Mouse (Mus musculus) intestine, postnatal 0 days (tissue): ENCODE measurements at regions not wholly inside any gene's neighbourhood (a gene's known extent, or its start where the extent isn't known, plus 50 kb on each side); places are given as distances from the start of the nearest gene placed in this dataset.

Experiments used
- ATAC-seq: fragments of 200-750 bp; cut with Nextera tagmentation; 2 replicates; pipeline ENCODE4 v1.8.0; 2017; ENCODE audit warnings: mild to moderate bottlenecking, moderate TSS enrichment, moderate library complexity
- H3K27ac ChIP-seq: fragments of 300-500 bp; sonication (generic); 2 replicates; pipeline ENCODE4 v1.5.1; 2014; ENCODE audit warnings: mild to moderate bottlenecking, low read depth, low read length, moderate library complexity
- H3K27me3 ChIP-seq: fragments of 300-500 bp; sonication (generic); replicated peaks from 2 replicates; pipeline ENCODE4 v1.6.1; 2014; ENCODE audit warnings: low read length, mixed read lengths; ENCODE audit not compliant: control insufficient read depth, insufficient read depth
- H3K36me3 ChIP-seq: fragments of 300-500 bp; sonication (generic); 2 replicates; pipeline ENCODE4 v1.6.1; 2014; ENCODE audit warnings: mild to moderate bottlenecking, moderate library complexity; ENCODE audit not compliant: control insufficient read depth, insufficient read depth
- H3K4me1 ChIP-seq: fragments of 300-500 bp; sonication (generic); replicated peaks from 2 replicates; pipeline ENCODE4 v1.6.1; 2014; ENCODE audit warnings: antibody characterized with exemption, low read length, mixed read lengths; ENCODE audit not compliant: control insufficient read depth, insufficient read depth
- H3K4me2 ChIP-seq: fragments of 300-500 bp; sonication (generic); replicated peaks from 2 replicates; pipeline ENCODE4 v1.6.1; 2014; ENCODE audit warnings: low read depth, mild to moderate bottlenecking, moderate library complexity
- H3K4me3 ChIP-seq: fragments of 300-500 bp; sonication (generic); 2 replicates; pipeline ENCODE4 v1.5.1; 2014; ENCODE audit warnings: low read depth, low read length
- H3K9ac ChIP-seq: fragments of 300-500 bp; sonication (generic); 2 replicates; pipeline ENCODE4 v1.6.1; 2014; ENCODE audit warnings: mild to moderate bottlenecking, low read depth, low read length
- H3K9me3 ChIP-seq: fragments of 300-500 bp; sonication (generic); 2 replicates; pipeline ENCODE4 v1.6.1; 2016; ENCODE audit warnings: mixed run types; ENCODE audit not compliant: control insufficient read depth
- CTCF ChIP-seq: sonication (generic); IDR thresholded peaks from 2 replicates; pipeline ENCODE4 v1.5.1; 2016; ENCODE audit warnings: low read depth, mild to moderate bottlenecking, control low read depth, antibody characterized with exemption, moderate library complexity
- WGBS: fragments of 180-500 bp; shearing (Covaris S2); extraction: QIAGEN DNeasy Blood & Tissue Kit; methylation state at CpG from one replicate; pipeline ENCODE4 v1.1.7; 2014; 5-methylcytosine and 5-hydroxymethylcytosine counted together

- no peak overlapping the region for H3K4me3 ChIP-seq
- H3K36me3 ChIP-seq: no peaks in the 10 kb centered on the region
- H3K9ac ChIP-seq: no peak overlapping the region
- 90% methylated on average over 5 of the region's 5 CpGs for WGBS
- no peak for TF ChIP-seq CTCF
- H3K4me2 ChIP-seq: no peak overlapping the region
- ATAC-seq: no peak
- no peaks in the 10 kb centered on the region for H3K9me3 ChIP-seq
- no peaks in the 10 kb centered on the region for H3K4me1 ChIP-seq
- no peaks in the 10 kb centered on the region for H3K27me3 ChIP-seq
- H3K27ac ChIP-seq: no peak overlapping the region
These were observed 120.1 kb downstream of the Klhl25 start for GRCm38 (mm10) chr7:75968177-75968576.

GRCm38 (mm10) chr7:75970914-75971313, 122.8 kb downstream of the Klhl25 start:
- ATAC-seq: no peak
- Histone ChIP-seq H3K4me1 (no peaks in the 10 kb centered on the region), H3K4me2 (no peak overlapping the region), H3K27ac (no peak overlapping the region), H3K4me3 (no peak overlapping the region), H3K9me3 (no peaks in the 10 kb centered on the region), H3K36me3 (no peaks in the 10 kb centered on the region), H3K27me3 (no peaks in the 10 kb centered on the region), H3K9ac (no peak overlapping the region)
- 67% methylated on average over 7 of the region's 7 CpGs for WGBS
- no peak for TF ChIP-seq CTCF

- H3K27me3 ChIP-seq: no peaks in the 10 kb centered on the region
- no peak for ATAC-seq
- H3K4me2 ChIP-seq: no peak overlapping the region
- no peak for TF ChIP-seq CTCF
- no peaks in the 10 kb centered on the region for H3K9me3 ChIP-seq
- no peak overlapping the region for H3K27ac ChIP-seq
- H3K4me1 ChIP-seq: no peaks in the 10 kb centered on the region
- H3K4me3 ChIP-seq: no peak overlapping the region
- no peak overlapping the region for H3K9ac ChIP-seq
- 93% methylated on average over 3 of the region's 3 CpGs for WGBS
- no peaks in the 10 kb centered on the region for H3K36me3 ChIP-seq
These were observed 123.6 kb downstream of the Klhl25 start for GRCm38 (mm10) chr7:75971706-75972105.

GRCm38 (mm10) chr7:75981560-75981959, 133.4 kb downstream of the Klhl25 start:
- Histone ChIP-seq H3K36me3 (no peaks in the 10 kb centered on the region), H3K9ac (no peak overlapping the region), H3K4me2 (no peak overlapping the region), H3K4me3 (no peak overlapping the region), H3K27me3 (no peaks in the 10 kb centered on the region), H3K27ac (no peak overlapping the region), H3K9me3 (no peaks in the 10 kb centered on the region), H3K4me1 (no peaks in the 10 kb centered on the region)
- WGBS: 51% methylated on average over 5 of the region's 5 CpGs
- ATAC-seq: no peak
- no peak for TF ChIP-seq CTCF

- Histone ChIP-seq H3K4me2 (no peak overlapping the region), H3K27ac (no peak overlapping the region), H3K9me3 (no peaks in the 10 kb centered on the region), H3K4me3 (no peak overlapping the region), H3K4me1 (no peaks in the 10 kb centered on the region), H3K36me3 (no peaks in the 10 kb centered on the region), H3K9ac (no peak overlapping the region), H3K27me3 (no peaks in the 10 kb centered on the region)
- WGBS: 26% methylated on average over 21 of the region's 23 CpGs
- ATAC-seq: no peak
- no peak for TF ChIP-seq CTCF
These were observed 135.1 kb downstream of the Klhl25 start for GRCm38 (mm10) chr7:75983029-75983808.

- ATAC-seq: no peak
- no peak overlapping the region for H3K4me3 ChIP-seq
- 66% methylated on average over 7 of the region's 7 CpGs for WGBS
- no peaks in the 10 kb centered on the region for H3K36me3 ChIP-seq
- H3K4me2 ChIP-seq: no peak overlapping the region
- TF ChIP-seq CTCF: no peak
- no peaks in the 10 kb centered on the region for H3K27me3 ChIP-seq
- H3K9me3 ChIP-seq: no peaks in the 10 kb centered on the region
- H3K9ac ChIP-seq: no peak overlapping the region
- no peaks in the 10 kb centered on the region for H3K4me1 ChIP-seq
- H3K27ac ChIP-seq: no peak overlapping the region
These were observed 135.7 kb downstream of the Klhl25 start for GRCm38 (mm10) chr7:75983809-75984171.

GRCm38 (mm10) chr7:75998853-75999252, 150.7 kb downstream of the Klhl25 start:
- no peak for ATAC-seq
- WGBS: 67% methylated on average over 5 of the region's 5 CpGs
- Histone ChIP-seq H3K9me3 (no peaks in the 10 kb centered on the region), H3K9ac (no peak overlapping the region), H3K4me2 (no peak overlapping the region), H3K27ac (no peak overlapping the region), H3K4me1 (no peaks in the 10 kb centered on the region), H3K36me3 (no peaks in the 10 kb centered on the region), H3K4me3 (no peak overlapping the region), H3K27me3 (no peaks in the 10 kb centered on the region)
- no peak for TF ChIP-seq CTCF
